Mouse (Mus musculus): ENCODE data around the gene Cd36. TPM values are rescaled to one million over a fixed set of nuclear protein-coding genes. Genes with fewer than 3 reads are reported as not detected.

The Cd36 gene
- polyA plus RNA-seq, 3 experiments from 2014 or later = 0.21 to 0.85 TPM; not detected in 1

DNA sequence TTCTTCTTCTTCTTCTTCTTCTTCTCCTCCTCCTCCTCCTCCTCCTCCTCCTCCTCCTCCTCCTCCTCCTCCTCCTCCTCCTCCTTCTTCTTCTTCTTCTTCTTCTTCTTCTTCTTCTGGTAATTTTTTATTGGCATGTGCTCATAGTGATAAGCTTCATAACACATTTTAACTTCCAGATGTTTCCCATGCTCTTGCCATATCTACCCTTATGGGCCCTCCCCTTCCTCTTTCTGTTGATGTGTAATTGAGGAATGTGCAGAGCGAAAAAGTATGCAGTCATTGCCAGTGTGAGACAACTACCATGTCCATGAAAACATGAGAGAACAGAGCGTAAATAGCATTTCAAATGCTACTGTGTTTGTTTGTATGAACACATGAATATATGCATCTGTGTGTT is 118.3 kb downstream of the Cd36 start:
- ATAC-seq = no peak

DNA sequence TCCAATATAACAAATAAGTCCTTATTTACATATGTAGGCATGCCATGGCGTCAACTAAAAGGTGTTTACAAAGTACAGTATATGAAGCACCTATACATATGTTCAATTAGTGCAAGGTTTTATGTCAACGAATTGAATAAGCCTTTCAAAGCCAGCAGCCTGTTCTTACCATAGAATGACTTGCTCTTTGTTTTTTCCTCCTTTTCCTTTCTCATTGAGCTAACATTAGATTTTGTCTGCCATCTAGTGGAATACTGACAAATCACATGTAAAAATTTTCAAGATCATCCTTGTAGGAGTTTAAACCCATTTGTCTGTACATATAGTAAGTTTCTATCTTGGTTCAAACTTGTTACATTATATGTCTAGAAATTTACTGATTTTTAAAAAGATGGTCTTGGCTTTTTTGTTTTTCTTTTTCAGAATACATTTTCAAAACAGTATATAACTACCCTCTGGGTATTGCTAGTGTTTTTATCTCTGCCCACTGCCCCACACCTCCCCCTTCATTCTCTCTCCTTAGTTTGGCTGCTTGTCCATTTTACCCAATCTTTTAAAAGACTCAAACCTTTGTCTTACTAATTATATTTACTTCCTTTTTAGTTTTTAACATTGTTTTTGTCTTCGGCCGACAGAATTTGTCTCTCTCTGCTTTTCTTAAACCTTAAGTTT is 122.5 kb downstream of the Cd36 start:
- ATAC-seq = no peak

DNA sequence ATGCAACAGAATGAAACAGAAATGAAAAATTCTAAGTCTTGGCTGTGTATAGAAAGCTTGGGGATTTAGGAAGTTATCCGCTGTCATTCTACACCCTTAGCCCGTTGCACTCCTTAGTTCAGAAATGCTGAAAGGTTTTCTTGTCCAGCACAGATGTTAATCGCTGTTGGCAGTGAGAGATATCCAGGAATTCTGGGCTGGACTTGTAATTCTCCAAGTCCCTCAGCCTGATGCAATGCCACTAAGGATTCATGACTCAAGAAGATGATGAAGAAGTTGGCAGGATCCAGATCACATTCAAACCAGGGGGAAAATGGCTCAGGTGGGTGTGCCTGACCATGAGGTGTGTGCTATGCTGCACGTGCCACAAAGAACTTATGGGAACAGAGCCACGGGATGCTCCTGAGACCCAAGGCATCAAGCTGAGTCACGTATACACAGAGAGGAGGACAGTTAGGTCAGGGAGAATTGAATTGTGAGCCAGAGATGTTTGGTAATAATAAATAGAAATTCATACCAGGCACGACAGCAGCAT is 135.1 kb downstream of the Cd36 start:
- no peak for ATAC-seq

DNA sequence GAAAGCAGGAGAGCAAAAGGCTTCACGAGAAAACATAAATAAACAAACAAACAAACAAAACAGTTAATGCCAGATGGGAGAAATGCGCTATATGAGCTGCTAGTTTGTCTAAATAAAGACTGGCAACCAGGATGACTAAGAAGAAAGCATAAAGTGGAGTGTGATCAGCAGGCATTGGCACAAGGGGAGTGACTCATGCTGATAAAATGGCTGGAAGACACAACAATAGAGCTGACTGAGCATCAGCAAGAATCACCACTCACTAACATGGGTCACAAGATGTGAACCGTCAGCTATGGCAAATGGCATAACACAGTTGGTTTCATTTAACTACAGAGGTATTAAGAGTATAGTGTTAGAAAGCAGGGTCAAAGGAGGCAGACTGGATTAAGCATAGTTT is 140.3 kb downstream of the Cd36 start:
- no peak for ATAC-seq

DNA sequence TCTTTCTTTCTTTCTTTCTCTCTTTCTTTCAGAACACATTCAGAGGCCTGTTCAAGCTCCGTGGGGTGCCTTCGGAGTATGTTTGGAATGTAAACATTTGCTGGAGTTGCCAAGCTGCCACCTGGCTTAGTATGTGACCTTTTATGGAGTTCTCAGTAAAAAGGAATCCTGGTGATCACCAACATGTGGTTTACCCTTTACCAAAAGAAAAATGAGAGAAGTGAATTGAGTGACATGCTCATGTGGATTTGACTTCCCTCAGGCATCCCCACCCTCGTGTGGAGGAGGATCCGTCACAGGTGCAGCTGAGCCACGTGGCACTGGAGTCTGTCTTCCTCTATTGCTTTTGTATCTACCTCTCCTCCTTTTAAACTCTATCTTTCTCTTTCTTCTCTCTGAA is 141.5 kb downstream of the Cd36 start:
- no peak for ATAC-seq

DNA sequence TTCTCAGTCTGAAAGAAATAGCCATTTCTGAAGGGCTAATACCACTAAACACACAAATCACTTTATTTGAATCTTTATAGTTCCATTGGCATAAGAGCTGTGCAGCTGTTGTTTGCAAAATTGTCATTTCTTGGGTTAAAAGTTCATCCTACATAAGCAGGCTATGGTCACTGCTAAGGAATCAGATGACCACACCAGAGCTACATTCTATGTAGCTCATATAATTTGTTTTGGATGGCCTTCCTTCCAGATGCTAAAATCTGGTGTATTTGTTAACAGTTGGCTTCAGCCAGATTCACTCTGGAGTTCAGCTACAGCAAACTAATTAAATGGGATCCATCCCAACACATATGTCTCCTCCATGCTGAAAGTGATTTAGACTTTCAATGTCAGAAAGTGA is 142.1 kb downstream of the Cd36 start:
- no peak for ATAC-seq

DNA sequence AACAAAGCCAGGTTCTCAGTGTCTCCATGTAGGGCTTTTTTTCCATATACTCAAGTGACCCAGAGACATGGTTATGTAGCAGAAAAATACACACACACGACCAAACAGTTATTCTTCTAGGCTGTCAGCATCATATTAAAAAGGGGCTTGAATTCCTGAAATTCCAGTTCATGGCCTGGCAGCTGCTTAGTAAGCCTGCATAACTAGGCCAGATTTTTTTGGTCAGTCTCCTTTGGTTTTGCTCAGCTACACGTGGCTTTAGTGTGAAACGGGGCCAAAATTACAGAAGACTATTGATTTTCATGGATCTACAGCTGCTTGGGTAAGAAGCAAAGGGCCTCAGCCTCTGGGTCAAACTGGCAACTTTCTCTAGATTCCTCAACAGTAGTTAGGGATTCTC is 148.8 kb downstream of the Cd36 start:
- no peak for ATAC-seq

Other genes starting within 250 kb of the Cd36 start
- not detected for gene Gnat3, start 73.7 kb upstream of the Cd36 start, polyA plus RNA-seq (2017; shearing (Covaris generic))

All from inflammation-experienced regulatory T-cells, adult 6 months (primary cell).